Mouse (Mus musculus): ENCODE measurements at regions not wholly inside any gene's neighbourhood (a gene's known extent, or its start where the extent isn't known, plus 50 kb on each side); places are given as distances from the start of the nearest gene placed in this dataset.

- Histone ChIP-seq H3K9me3 (no peaks in the 10 kb centered on the region), H3K27ac (replicated peaks) (no peak overlapping the region), H3K27me3 (no peaks in the 10 kb centered on the region), H3K9ac (replicated peaks) (no peak overlapping the region), H3K36me3 (no peaks in the 10 kb centered on the region), H3K4me2 (replicated peaks) (no peak overlapping the region), H3K4me3 (no peak overlapping the region), H3K4me1 (peaks cover 7% of the 10 kb centered on the region; the same call in 1 of the 2 replicates)
- ATAC-seq (ENCODE audit: low FRiP score, low read depth) = peak; percentile 83
- WGBS = 14% methylated on average over 3 of the region's 3 CpGs
Measured at GRCm38 (mm10) chr5:46790536-46790935, 933.1 kb upstream of the Lcorl start.

- H3K9me3 ChIP-seq = no peaks in the 10 kb centered on the region
- no peak overlapping the region for H3K9ac ChIP-seq (replicated peaks)
- no peaks in the 10 kb centered on the region for H3K36me3 ChIP-seq
- no peaks in the 10 kb centered on the region for H3K27me3 ChIP-seq
- no peak overlapping the region for H3K4me2 ChIP-seq (replicated peaks)
- H3K27ac ChIP-seq (replicated peaks) = no peak overlapping the region
- peaks cover 7% of the 10 kb centered on the region; the same call in 1 of the 2 replicates for H3K4me1 ChIP-seq
- 79% methylated on average over 3 of the region's 3 CpGs for whole genome bisulfite sequencing
- ATAC-seq (ENCODE audit: low FRiP score, low read depth) = no peak
- no peak overlapping the region for H3K4me3 ChIP-seq
Measured at GRCm38 (mm10) chr5:46787079-46787478, 929.7 kb upstream of the Lcorl start.

- 52% methylated on average over 5 of the region's 5 CpGs for WGBS
- Histone ChIP-seq H3K36me3 (no peaks in the 10 kb centered on the region), H3K27ac (replicated peaks) (no peak overlapping the region), H3K9me3 (no peaks in the 10 kb centered on the region), H3K4me2 (replicated peaks) (no peak overlapping the region), H3K9ac (replicated peaks) (no peak overlapping the region), H3K4me3 (no peak overlapping the region), H3K27me3 (no peaks in the 10 kb centered on the region), H3K4me1 (no peaks in the 10 kb centered on the region)
- peak; percentile 54; the same call in 1 of the 2 replicates for ATAC-seq (ENCODE audit: low FRiP score, low read depth)
Measured at GRCm38 (mm10) chr5:46756094-46756493, 898.7 kb upstream of the Lcorl start.

GRCm38 (mm10) chr5:46740034-46740582 is 882.7 kb upstream of the Lcorl start:
- no peaks in the 10 kb centered on the region for H3K9me3 ChIP-seq
- no peaks in the 10 kb centered on the region for H3K36me3 ChIP-seq
- H3K27me3 ChIP-seq = no peaks in the 10 kb centered on the region
- no peak overlapping the region for H3K4me2 ChIP-seq (replicated peaks)
- H3K4me1 ChIP-seq = no peaks in the 10 kb centered on the region; the same call in 1 of the 2 replicates
- H3K27ac ChIP-seq (replicated peaks) = no peak overlapping the region
- ATAC-seq (ENCODE audit: low FRiP score, low read depth) = peak; percentile 52; the same call in 1 of the 2 replicates
- WGBS = 71% methylated on average over 2 of the region's 2 CpGs
- H3K4me3 ChIP-seq = no peak overlapping the region
- H3K9ac ChIP-seq (replicated peaks) = no peak overlapping the region

GRCm38 (mm10) chr5:46732510-46732909 is 875.1 kb upstream of the Lcorl start:
- Histone ChIP-seq H3K36me3 (no peaks in the 10 kb centered on the region), H3K4me2 (replicated peaks) (no peak overlapping the region), H3K4me1 (no peaks in the 10 kb centered on the region), H3K27me3 (no peaks in the 10 kb centered on the region), H3K9ac (replicated peaks) (no peak overlapping the region), H3K9me3 (no peaks in the 10 kb centered on the region), H3K27ac (replicated peaks) (no peak overlapping the region), H3K4me3 (no peak overlapping the region)
- ATAC-seq (ENCODE audit: low FRiP score, low read depth) = no peak
- WGBS = 80% methylated on average over 3 of the region's 3 CpGs

GRCm38 (mm10) chr5:46732025-46732424 is 874.6 kb upstream of the Lcorl start:
- no peak overlapping the region for H3K27ac ChIP-seq (replicated peaks)
- H3K4me1 ChIP-seq = no peaks in the 10 kb centered on the region
- no peaks in the 10 kb centered on the region for H3K27me3 ChIP-seq
- 0 out of 2 replicates have a peak, but pooled peaks have one; percentile 38 for ATAC-seq (ENCODE audit: low FRiP score, low read depth)
- H3K9me3 ChIP-seq = no peaks in the 10 kb centered on the region
- 86% methylated on average over 5 of the region's 5 CpGs for WGBS
- H3K9ac ChIP-seq (replicated peaks) = no peak overlapping the region
- H3K4me2 ChIP-seq (replicated peaks) = no peak overlapping the region
- H3K4me3 ChIP-seq = no peak overlapping the region
- H3K36me3 ChIP-seq = no peaks in the 10 kb centered on the region

- no peaks in the 10 kb centered on the region for H3K27me3 ChIP-seq
- H3K36me3 ChIP-seq = no peaks in the 10 kb centered on the region
- H3K4me3 ChIP-seq = no peak overlapping the region
- H3K9me3 ChIP-seq = no peaks in the 10 kb centered on the region
- H3K4me2 ChIP-seq (replicated peaks) = no peak overlapping the region
- no peak overlapping the region for H3K27ac ChIP-seq (replicated peaks)
- no peaks in the 10 kb centered on the region for H3K4me1 ChIP-seq
- no peak for ATAC-seq (ENCODE audit: low FRiP score, low read depth)
- no peak overlapping the region for H3K9ac ChIP-seq (replicated peaks)
- WGBS = 76% methylated on average over 3 of the region's 3 CpGs
Measured at GRCm38 (mm10) chr5:46731297-46731696, 873.9 kb upstream of the Lcorl start.

- Histone ChIP-seq H3K4me3 (no peak overlapping the region), H3K4me2 (replicated peaks) (no peak overlapping the region), H3K9me3 (no peaks in the 10 kb centered on the region), H3K4me1 (no peaks in the 10 kb centered on the region), H3K27ac (replicated peaks) (no peak overlapping the region), H3K9ac (replicated peaks) (no peak overlapping the region), H3K27me3 (no peaks in the 10 kb centered on the region), H3K36me3 (no peaks in the 10 kb centered on the region)
- ATAC-seq (ENCODE audit: low FRiP score, low read depth) = no peak
- 81% methylated on average over 3 of the region's 3 CpGs for WGBS
Measured at GRCm38 (mm10) chr5:46709596-46709995, 852.2 kb upstream of the Lcorl start.

- no peak for ATAC-seq (ENCODE audit: low FRiP score, low read depth)
- H3K4me1 ChIP-seq = no peaks in the 10 kb centered on the region
- no peak overlapping the region for H3K9ac ChIP-seq (replicated peaks)
- no peaks in the 10 kb centered on the region for H3K9me3 ChIP-seq
- H3K4me2 ChIP-seq (replicated peaks) = no peak overlapping the region
- no peaks in the 10 kb centered on the region for H3K36me3 ChIP-seq
- WGBS = 85% methylated on average over 1 of the region's 1 CpGs
- H3K27me3 ChIP-seq = no peaks in the 10 kb centered on the region
- no peak overlapping the region for H3K27ac ChIP-seq (replicated peaks)
- H3K4me3 ChIP-seq = no peak overlapping the region
Measured at GRCm38 (mm10) chr5:46707845-46708244, 850.4 kb upstream of the Lcorl start.

GRCm38 (mm10) chr5:46707021-46707420 is 849.6 kb upstream of the Lcorl start:
- no peak overlapping the region for H3K9ac ChIP-seq (replicated peaks)

GRCm38 (mm10) chr5:46678007-46678406 is 820.6 kb upstream of the Lcorl start:
- Histone ChIP-seq H3K4me1 (no peaks in the 10 kb centered on the region), H3K27me3 (no peaks in the 10 kb centered on the region), H3K4me3 (no peak overlapping the region), H3K27ac (replicated peaks) (no peak overlapping the region), H3K36me3 (no peaks in the 10 kb centered on the region), H3K4me2 (replicated peaks) (no peak overlapping the region), H3K9me3 (no peaks in the 10 kb centered on the region), H3K9ac (replicated peaks) (no peak overlapping the region)
- ATAC-seq (ENCODE audit: low FRiP score, low read depth) = no peak

More at GRCm38 (mm10) chr5:46707021-46707420, 849.6 kb upstream of the Lcorl start:
- Histone ChIP-seq H3K4me1 (no peaks in the 10 kb centered on the region), H3K4me3 (no peak overlapping the region), H3K4me2 (replicated peaks) (no peak overlapping the region), H3K36me3 (no peaks in the 10 kb centered on the region), H3K27me3 (no peaks in the 10 kb centered on the region), H3K9me3 (no peaks in the 10 kb centered on the region), H3K27ac (replicated peaks) (no peak overlapping the region)
- ATAC-seq (ENCODE audit: low FRiP score, low read depth) = no peak
- 95% methylated on average over 5 of the region's 5 CpGs for WGBS

GRCm38 (mm10) chr5:46674810-46675502 is 817.5 kb upstream of the Lcorl start:
- no peaks in the 10 kb centered on the region for H3K9me3 ChIP-seq
- 91% methylated on average over 3 of the region's 3 CpGs for WGBS
- H3K4me1 ChIP-seq = no peaks in the 10 kb centered on the region
- no peaks in the 10 kb centered on the region for H3K36me3 ChIP-seq
- no peak for ATAC-seq (ENCODE audit: low FRiP score, low read depth)
- H3K9ac ChIP-seq (replicated peaks) = no peak overlapping the region
- H3K27me3 ChIP-seq = no peaks in the 10 kb centered on the region
- no peak overlapping the region for H3K27ac ChIP-seq (replicated peaks)
- H3K4me2 ChIP-seq (replicated peaks) = no peak overlapping the region
- H3K4me3 ChIP-seq = no peak overlapping the region

Measured in midbrain, embryonic 12.5 days (tissue).